Mouse (Mus musculus): ENCODE measurements at regions not wholly inside any gene's neighbourhood (a gene's known extent, or its start where the extent isn't known, plus 50 kb on each side); places are given as distances from the start of the nearest gene placed in this dataset.
A peak's percentile ranks its signal among the peaks of the same experiment; 100 is the strongest.

DNA sequence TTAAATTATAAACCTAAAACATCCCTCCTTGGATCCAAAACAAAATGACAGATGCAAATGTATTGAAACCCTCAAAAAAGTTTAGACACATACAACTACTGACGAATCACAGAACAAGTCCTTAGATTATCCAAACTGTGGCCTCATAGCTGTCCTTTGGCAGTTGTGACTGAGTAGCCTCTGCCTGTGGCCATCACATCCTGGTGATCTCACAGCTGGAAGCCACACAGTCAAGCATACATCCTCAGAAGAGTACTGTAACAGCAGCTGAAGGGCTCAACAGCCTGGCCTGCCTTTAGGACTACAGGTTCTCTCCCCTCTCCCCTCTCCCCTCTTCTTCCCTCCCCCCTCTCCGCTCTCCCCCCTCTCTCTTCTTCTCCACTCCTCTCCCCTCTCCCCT is 80.0 kb upstream of the Thbs1 start:
- DNase-seq (ENCODE audit: low read depth, low spot score): no peak

DNA sequence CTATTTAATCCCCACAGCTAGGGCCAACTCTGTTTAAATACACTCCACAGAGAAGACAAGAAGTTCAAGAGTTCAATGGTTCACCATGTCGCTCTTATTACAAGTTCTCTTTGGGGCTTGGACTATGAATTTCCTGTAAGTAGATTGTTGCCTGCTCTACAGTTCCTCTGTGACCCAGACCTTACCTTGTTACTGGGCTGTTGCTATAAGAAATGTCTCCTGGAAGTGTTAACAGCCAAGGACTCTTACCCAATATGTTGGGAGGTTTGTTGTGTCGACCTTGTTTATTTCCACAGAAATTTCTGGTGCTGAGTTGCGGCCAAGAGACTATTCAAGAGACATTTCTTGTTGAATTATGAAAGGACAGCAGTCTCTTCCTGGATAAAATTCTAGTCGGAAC is 78.3 kb upstream of the Thbs1 start:
- no peak for DNase-seq (ENCODE audit: low read depth, low spot score)

DNA sequence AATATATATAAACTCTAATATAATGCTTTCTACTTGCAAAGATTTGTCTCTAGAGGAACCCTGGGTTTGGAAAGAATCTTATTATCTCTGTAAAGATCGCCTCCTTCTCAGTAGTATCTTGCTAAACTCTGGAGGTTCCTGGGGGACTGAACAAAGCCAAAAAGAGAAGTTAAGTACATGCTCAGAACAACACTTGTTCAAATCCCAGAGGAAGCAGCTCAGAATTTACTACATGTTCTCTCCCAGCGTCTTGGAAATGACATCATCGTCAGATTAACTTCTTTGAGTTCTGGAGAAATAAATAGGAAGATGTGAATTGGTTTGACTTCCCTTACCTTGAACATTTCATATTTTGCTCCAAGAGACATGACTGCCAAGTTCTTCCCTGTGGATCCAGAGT is 77.7 kb upstream of the Thbs1 start:
- DNase-seq (ENCODE audit: low read depth, low spot score): no peak

DNA sequence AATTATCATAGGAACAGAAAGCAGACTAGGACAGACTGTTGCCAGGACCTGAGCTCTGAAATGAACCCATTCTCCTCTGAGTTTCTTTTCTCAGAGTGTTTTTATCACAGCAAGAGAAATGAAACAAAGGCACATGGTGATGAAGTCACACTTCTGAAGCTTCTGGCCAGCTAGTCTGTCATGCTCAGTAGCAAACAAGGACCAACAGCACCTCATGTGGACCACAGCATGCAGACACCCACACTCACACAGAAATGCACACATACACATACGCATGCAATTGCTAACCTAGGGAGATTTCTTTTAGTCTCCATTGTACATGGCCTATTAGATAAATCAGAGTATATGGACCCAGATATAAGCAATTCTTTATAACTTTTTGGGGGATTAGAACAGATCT is 76.3 kb upstream of the Thbs1 start:
- DNase-seq (ENCODE audit: low read depth, low spot score): no peak

DNA sequence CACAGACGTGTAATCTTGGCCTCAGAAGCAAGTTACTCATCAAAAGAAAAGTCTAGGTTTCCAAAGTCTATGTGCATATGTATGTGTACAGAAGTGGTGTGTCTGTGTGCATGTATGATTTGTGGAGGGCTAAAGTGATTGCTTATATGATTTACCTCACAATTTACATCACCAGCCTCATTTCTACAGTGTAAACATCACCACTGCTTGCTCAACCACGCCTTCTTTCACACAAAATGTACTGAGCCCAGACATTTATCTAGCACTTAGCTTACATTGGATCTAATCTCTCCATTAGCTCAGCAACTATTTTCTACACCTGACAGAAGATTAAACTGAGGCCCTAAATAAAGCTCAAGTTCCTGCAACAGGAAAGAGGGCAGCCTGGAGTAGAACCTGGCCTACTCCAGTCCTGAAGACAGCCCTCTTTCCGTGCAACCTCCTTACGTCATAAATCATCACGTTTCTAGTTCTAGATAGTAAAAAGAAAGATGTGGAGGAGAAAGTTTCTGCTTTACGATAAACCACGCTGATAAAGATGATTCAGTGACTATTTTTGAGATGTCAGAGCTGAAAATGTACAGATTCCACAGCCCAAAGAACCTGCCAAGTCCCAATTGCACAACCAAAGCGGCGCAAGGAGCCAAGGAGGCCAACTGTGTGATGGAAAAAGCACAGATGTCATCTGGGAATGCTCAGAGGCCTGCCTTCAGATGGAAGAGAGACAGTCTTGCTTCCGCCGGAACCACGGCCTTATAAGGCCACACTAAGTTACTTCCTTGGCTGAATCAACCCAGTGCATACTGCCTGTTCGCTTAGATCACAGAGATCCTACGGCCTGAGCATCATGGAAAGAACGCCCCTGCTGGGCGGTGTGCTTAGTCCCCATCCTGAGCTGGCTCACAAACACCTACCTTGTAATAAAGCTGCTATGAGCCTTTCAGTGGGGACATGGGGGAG is 72.5 kb upstream of the Thbs1 start:
- DNase-seq (ENCODE audit: low read depth, low spot score): peak; percentile 16

DNA sequence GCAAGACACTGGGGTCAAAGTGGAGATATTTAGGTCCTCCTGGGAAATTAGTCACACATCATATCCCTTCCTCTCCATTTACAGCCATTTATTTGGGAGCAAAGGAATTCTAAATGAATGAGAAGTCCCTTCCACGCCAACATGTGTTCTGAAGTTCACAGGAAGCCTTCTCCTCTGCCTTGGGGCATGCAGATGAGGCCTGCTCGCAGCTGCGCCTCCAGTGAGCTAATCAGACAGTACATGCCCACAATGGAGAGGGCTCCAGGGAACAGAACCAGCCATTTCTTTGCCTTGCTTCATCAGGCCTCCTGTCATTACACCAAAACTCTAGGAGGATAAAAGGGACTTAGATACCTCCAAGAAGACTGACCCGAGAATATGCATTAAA is 71.9 kb upstream of the Thbs1 start:
- peak; percentile 4 for DNase-seq (ENCODE audit: low read depth, low spot score)

DNA sequence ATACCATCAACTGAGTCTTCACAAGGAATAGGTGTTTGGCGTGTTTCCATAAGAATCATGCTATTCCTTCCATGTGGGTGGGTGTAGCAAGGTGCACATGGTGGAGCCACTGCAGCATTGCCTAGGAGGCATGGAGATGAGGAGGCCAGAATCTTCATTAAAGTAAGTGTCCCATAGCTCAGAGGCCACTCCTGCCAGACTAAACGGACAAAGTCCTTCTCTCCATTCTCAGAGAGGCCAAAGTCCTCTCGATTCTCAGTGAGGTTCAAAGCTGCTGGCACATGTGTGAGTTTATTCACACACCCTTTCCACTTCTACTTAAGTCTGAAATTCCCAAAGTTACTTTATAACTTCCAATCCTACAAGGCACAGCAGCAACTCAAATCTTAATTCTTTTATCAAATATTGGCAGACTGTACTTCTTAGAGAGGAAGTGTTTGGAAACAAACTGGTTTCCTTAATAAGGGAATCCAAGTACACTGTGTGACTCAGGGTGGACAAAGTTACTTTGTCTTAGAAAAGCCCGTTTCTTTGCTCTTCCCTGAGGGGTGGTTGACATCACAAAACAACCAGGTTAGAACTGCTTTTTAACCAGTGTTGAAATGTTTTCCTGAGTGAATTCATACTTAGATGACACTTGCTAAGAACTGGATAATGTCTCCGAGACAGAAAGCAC is 69.2 kb upstream of the Thbs1 start:
- DNase-seq (ENCODE audit: low read depth, low spot score): no peak

DNA sequence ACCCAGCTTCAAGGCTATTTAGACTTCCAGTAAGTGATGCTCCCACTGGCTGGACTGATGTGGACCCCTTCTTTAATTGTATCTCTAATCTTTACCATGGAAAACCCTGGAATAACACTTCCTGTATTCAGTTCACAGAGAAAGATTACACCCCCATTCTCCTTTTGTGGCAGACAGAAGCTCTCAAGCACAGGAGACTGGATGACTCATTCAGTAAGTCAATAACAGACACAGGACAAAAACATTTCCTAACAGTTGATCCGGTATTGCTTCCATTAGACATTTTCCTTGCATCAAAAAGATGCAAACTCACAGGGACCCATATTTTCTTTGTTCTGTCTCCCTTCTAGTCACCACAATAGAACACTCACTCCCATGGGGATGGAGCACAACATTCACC is 67.0 kb upstream of the Thbs1 start:
- DNase-seq (ENCODE audit: low read depth, low spot score): no peak

DNA sequence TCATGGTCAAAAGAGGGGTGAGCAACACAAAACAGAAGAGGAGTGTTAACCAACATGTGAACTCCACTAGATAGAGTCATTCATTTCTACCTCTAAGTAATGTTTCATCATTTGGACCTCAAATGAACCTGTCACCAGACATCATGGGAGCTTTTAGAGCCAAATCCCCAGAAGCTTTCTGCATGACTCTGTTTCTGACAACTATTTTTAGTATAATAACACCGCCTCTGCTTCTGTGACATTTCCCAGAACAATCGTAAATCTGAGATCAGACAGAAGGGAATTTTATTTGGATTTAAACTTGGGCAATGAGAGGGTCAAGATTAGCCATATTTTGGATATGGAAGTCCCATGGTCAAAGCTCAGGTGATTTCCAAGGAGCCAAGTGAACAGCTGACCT is 61.4 kb upstream of the Thbs1 start:
- no peak for DNase-seq (ENCODE audit: low read depth, low spot score)

DNA sequence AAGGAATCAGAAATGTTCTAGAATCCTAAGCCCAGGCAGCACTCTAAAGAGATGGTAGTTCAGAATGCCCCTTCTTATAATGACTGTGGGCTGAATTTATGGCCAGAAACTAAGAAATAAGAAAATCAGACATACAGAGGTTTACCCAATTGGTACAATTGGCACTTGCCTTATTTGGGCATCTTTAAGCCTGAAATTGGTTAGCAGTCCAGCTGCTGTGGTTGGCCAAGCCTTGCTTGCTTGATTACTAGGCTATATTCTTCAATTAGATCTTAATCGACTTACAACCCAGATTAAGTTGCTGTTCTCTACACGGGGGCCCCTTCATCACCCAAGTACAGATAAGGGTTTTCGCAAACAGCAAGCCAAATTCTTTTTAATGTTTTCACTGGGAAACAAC is 60.1 kb upstream of the Thbs1 start:
- no peak for DNase-seq (ENCODE audit: low read depth, low spot score)

DNA sequence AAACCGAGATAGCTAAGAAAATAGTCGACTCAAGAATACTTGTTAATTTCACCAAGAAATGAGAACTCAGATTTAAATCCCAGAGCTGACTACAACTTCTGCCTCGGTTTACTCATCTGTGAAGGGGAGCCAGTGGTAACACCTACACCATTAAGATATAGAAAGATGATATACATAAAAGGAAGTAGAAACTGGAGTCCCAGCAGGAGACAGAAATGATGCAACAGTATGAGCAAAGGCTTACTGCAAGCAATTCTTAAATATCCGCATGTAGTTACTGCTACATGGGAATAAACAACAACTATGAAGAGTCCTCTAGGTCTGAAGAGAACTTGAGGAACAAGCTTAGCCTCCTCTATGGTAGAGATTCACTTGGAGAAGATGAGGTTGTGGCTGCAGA is 58.2 kb upstream of the Thbs1 start:
- DNase-seq (ENCODE audit: low read depth, low spot score): no peak

DNA sequence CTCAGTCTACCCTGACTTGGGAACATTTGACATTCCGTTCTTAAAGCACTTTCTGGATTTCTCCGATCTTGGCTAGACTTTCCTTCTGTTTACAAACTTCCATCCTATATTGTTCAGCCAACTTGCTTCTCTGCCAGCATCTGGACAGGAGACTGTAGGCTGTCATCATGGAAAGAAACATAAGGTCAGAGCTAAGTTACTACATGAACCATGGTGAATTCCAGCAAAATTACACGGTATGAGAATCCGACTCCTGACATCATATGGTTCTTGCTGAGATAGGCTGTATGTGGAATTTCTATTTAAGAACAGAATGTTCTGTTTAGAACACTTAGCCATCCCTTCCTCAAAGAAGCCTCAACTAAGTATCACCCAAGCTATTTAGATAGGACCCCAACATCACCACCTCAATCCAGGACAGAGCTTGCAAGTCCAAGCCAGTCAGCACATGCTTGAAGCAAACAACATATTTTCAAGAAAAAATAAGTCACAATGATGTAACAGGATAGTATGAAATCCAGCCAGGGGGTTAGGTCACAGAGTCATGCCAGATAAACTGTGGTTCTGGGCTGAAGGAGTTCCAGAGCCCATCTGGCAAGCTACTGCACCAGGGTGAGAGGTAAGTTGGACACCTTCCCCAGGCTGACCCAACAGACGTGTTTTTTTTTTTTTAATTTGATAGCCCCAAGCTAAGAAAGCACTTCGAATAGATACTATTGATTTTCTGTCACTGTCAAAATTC is 52.9 kb upstream of the Thbs1 start:
- DNase-seq (ENCODE audit: low read depth, low spot score): no peak

DNA sequence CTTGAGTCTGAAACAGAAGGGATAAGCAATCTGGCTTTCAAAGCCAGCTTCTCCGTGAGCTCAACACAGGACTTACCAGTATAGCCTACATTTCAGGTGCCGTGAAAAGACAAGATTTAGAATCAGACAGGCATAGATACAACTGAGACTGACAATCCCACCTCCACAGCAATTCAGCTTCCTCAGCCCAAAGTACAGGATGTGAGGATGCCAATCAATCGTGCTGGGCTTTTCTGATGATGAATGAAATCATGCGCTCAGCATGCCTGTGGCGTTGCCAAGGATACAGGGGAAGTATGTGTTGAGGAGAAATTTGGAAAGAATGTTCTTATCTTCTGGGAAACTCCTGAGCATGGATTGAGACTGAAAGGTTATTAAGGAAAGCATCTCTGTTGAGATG is 50.4 kb upstream of the Thbs1 start:
- no peak for DNase-seq (ENCODE audit: low read depth, low spot score)

All from ZHBTc4 (cell line).